Mouse (Mus musculus) heart, embryonic 16.5 days (tissue): ENCODE data around the gene Tnfrsf23. TPM values are rescaled to one million over a fixed set of nuclear protein-coding genes. Genes with fewer than 3 reads are reported as not detected.
A peak's percentile ranks its signal among the peaks of the same experiment; 100 is the strongest.

Source experiments
- ATAC-seq: fragments of 200-750 bp; cut with Nextera tagmentation; replicated peaks from 2 replicates; pipeline ENCODE4 v1.8.0; 2017; ENCODE audit warnings: moderate number of reproducible peaks; ENCODE audit not compliant: insufficient read depth, low FRiP score; ENCODE audit errors: extremely low read depth
- H3K27ac ChIP-seq: fragments of 300-500 bp; sonication (generic); 2 replicates; pipeline ENCODE4 v1.5.1; 2014; ENCODE audit warnings: mild to moderate bottlenecking, low read length, control low read depth, moderate library complexity
- H3K27me3 ChIP-seq: fragments of 300-500 bp; sonication (generic); 2 replicates; pipeline ENCODE4 v1.6.1; 2014; ENCODE audit warnings: low read length, mixed read lengths; ENCODE audit not compliant: control insufficient read depth, insufficient read depth
- H3K36me3 ChIP-seq: fragments of 300-500 bp; sonication (generic); 2 replicates; pipeline ENCODE4 v1.6.1; 2014; ENCODE audit not compliant: control insufficient read depth, insufficient read depth
- H3K4me1 ChIP-seq: fragments of 300-500 bp; sonication (generic); 2 replicates; pipeline ENCODE4 v1.6.1; 2014; ENCODE audit warnings: low read length, mixed read lengths; ENCODE audit not compliant: control insufficient read depth, insufficient read depth
- H3K4me2 ChIP-seq: fragments of 300-500 bp; sonication (generic); 2 replicates; pipeline ENCODE4 v1.6.1; 2014; ENCODE audit warnings: low read depth, mild to moderate bottlenecking, control low read depth, low read length
- H3K4me3 ChIP-seq: fragments of 300-500 bp; sonication (generic); 2 replicates; pipeline ENCODE4 v1.5.1; 2014; ENCODE audit warnings: mild to moderate bottlenecking, control low read depth, low read length
- H3K9ac ChIP-seq: fragments of 300-500 bp; sonication (generic); 2 replicates; pipeline ENCODE4 v1.6.1; 2014; ENCODE audit warnings: low read length, control low read depth
- H3K9me3 ChIP-seq: fragments of 300-500 bp; sonication (generic); replicated peaks from 2 replicates; pipeline ENCODE4 v1.6.1; 2016; ENCODE audit warnings: low read length; ENCODE audit not compliant: control insufficient read depth
- WGBS: fragments of 180-500 bp; shearing (Covaris S2); extraction: QIAGEN DNeasy Blood & Tissue Kit; methylation state at CpG from one replicate; pipeline ENCODE4 v1.1.7; 2014; 5-methylcytosine and 5-hydroxymethylcytosine counted together
- polyA plus RNA-seq: library from polyadenylated mRNA; unstranded; fragments of >200 nt; fragmentation: Nextera tagmentation; extraction: Ambion mirVana; gene quantifications from 2 replicates; pipeline ENCODE4 v1.2.1, GENCODE M21; 2015

Gene Tnfrsf23
- polyA plus RNA-seq, 1 experiment from 2014 or later = 1.3 TPM

DNA sequence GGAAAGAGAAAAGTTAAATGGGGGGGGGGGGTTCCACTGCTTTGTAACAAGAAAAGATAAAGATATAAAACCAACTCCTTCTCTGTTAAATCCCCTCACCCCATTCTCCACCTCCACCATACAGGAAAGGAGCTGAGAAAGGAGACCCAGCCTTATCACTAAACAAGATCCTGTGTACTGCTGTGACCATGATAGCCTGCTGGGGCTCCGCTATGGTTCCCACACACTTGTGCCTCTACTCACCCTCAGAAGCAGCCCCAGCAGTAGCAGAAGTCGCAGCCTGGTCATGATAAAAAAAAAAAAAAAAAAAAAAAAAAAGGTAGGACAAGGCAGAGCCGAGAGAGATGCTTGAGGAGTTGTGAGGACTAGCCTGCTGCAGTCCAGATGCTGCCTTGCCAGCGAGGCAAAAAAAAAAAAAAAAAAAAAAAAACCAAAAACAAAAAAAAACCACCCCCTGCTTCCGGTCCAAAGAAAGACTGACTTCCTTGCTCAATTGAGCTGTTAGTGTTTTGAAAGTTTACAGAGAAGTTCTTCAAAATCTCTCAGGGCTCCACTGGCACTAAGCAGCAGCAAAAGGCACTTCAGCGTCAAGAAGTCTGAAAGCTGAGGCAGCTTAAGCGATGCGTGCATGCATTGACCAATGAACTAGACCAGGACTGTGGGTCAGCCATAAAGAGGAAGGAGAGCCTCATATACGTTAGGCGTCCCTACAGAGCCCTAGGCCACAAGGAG is 58.0 kb downstream of the Tnfrsf23 start:
- Histone ChIP-seq H3K4me1 (no peaks in the 10 kb centered on the region), H3K27me3 (no peaks in the 10 kb centered on the region), H3K4me2 (peak overlapping the region; percentile 20), H3K36me3 (no peaks in the 10 kb centered on the region), H3K9me3 (no peaks in the 10 kb centered on the region), H3K4me3 (no peak overlapping the region), H3K9ac (peak overlapping the region; percentile 25; the same call in 1 of the 2 replicates), H3K27ac (no peak overlapping the region; the same call in 1 of the 2 replicates)
- ATAC-seq = no peak
- 36% methylated on average over 10 of the region's 10 CpGs for WGBS

DNA sequence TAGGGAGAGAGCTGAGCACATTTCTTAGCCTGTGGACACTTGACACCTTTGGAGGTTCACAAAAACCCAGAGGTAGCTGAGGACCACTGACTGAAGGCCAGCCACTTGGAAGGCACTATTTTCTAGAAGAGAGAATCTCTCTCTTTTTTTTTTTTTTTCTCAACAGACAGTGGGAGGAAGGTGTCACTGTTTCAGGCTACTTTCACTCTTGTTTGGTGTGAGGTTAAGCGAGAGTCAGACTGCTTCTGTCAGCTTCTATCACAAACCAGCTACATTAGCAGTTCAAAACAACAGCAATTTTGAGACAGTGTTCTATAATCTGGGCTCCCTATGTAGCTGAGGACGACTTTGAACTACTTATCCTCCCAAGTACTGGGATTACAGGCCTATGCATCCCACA is 59.5 kb downstream of the Tnfrsf23 start:
- Histone ChIP-seq H3K4me3 (no peak overlapping the region), H3K27me3 (no peaks in the 10 kb centered on the region), H3K27ac (no peak overlapping the region), H3K4me2 (no peak overlapping the region), H3K4me1 (no peaks in the 10 kb centered on the region), H3K9me3 (no peaks in the 10 kb centered on the region), H3K9ac (no peak overlapping the region), H3K36me3 (no peaks in the 10 kb centered on the region)
- WGBS = 53% methylated on average over 2 of the region's 2 CpGs
- no peak for ATAC-seq

DNA sequence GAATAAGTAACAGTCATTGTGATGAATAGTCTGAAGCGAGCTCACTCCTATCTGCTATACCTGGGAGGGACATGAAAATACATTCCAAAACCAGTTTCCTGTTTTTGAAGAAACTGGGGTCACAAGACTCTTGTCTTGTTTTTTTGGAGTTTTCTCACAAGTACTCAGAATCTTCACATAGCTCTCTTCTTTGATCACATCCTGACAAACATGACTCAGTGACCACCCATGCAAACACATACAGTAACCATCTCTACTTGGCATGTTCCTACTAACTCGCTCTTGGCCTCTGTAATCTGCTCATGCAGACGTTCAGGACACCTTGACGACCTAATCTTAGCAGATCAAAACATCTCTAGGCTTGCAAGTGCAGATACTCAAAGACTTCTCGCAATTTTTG is 60.5 kb downstream of the Tnfrsf23 start:
- WGBS = 52% methylated on average over 5 of the region's 5 CpGs
- no peak for ATAC-seq
- no peak overlapping the region for H3K4me3 ChIP-seq
- H3K36me3 ChIP-seq = no peaks in the 10 kb centered on the region
- no peaks in the 10 kb centered on the region for H3K27me3 ChIP-seq
- H3K9me3 ChIP-seq = no peaks in the 10 kb centered on the region
- H3K9ac ChIP-seq = no peak overlapping the region
- H3K4me2 ChIP-seq = no peak overlapping the region
- no peaks in the 10 kb centered on the region for H3K4me1 ChIP-seq
- H3K27ac ChIP-seq = no peak overlapping the region

DNA sequence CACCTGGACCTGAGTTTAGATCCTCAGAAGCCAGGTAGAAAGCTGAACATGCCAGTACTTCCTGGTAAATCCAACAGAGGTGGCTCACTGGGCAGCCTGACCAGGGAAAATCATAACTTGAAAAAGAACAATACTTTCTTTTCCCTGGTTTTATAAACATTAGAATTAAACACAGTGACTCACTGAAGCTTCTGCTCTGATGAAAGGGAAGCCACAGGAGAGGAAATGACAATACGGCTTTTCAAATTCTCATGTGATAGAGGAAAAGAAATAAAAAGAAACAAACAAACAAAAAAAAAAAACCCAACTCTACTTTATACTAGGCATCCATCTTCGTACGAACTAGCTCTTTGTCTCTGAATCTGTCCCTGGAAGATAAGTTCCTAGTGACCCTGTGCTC is 61.1 kb downstream of the Tnfrsf23 start:
- 62% methylated on average over 3 of the region's 3 CpGs for WGBS
- ATAC-seq = no peak
- H3K4me2 ChIP-seq = no peak overlapping the region
- no peaks in the 10 kb centered on the region for H3K27me3 ChIP-seq
- no peak overlapping the region for H3K4me3 ChIP-seq
- no peaks in the 10 kb centered on the region for H3K4me1 ChIP-seq
- H3K27ac ChIP-seq = no peak overlapping the region
- no peaks in the 10 kb centered on the region for H3K9me3 ChIP-seq
- no peaks in the 10 kb centered on the region for H3K36me3 ChIP-seq
- no peak overlapping the region for H3K9ac ChIP-seq

DNA sequence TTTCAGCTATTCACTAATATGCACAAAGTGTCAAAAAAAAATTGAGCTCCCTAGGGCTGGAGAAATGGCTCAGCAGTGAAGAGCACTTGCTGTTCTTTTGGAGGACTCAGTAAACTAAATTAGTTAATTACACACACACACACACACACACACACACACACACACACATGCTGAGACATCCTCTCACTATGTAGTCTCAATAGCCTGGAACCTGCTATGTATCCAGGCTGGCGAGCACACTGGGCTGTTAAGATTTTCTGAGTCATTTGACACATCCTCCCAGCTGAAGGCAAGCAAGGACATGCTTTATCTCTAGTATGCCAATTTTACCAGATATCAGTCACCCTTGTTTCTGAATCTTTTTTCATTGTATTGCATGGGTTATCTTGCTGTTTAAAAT is 64.7 kb downstream of the Tnfrsf23 start:
- Histone ChIP-seq H3K36me3 (no peaks in the 10 kb centered on the region), H3K4me2 (no peak overlapping the region), H3K9me3 (no peaks in the 10 kb centered on the region), H3K4me3 (no peak overlapping the region), H3K27me3 (no peaks in the 10 kb centered on the region), H3K27ac (no peak overlapping the region), H3K4me1 (no peaks in the 10 kb centered on the region), H3K9ac (no peak overlapping the region)
- no peak for ATAC-seq
- WGBS = 48% methylated on average over 1 of the region's 1 CpGs

Other genes with a start within 250 kb of the Tnfrsf23 start
- gene Cdkn1c, start 224.8 kb downstream of the Tnfrsf23 start, polyA plus RNA-seq = 285 and 286 TPM in 2 replicates
- 0.66 and 1.0 TPM in 2 replicates for gene Slc22a18, start 212.1 kb downstream of the Tnfrsf23 start, polyA plus RNA-seq
- 0.29 and 0.71 TPM in 2 replicates for gene Phlda2, start 182.7 kb downstream of the Tnfrsf23 start, polyA plus RNA-seq
- gene Nap1l4, start 136.8 kb downstream of the Tnfrsf23 start, polyA plus RNA-seq = 240 and 245 TPM in 2 replicates
- 35.0 and 36.7 TPM in 2 replicates for gene Cars, start 85.8 kb downstream of the Tnfrsf23 start, polyA plus RNA-seq
- 0.65 and 1.2 TPM in 2 replicates for gene Tnfrsf26, start 57.1 kb downstream of the Tnfrsf23 start, polyA plus RNA-seq
- gene Tnfrsf22, start 36.2 kb downstream of the Tnfrsf23 start, polyA plus RNA-seq = 2.2 and 2.3 TPM in 2 replicates
- 35.8 and 39.5 TPM in 2 replicates for gene Osbpl5, start 71.1 kb upstream of the Tnfrsf23 start, polyA plus RNA-seq
- gene Mrgprg, start 81.1 kb upstream of the Tnfrsf23 start, polyA plus RNA-seq = not detected in 2 replicates
- gene Mrgpre, start 98.6 kb upstream of the Tnfrsf23 start, polyA plus RNA-seq = 1.7 and 2.2 TPM in 2 replicates
- 9.0 and 9.1 TPM in 2 replicates for gene Nadsyn1, start 137.0 kb upstream of the Tnfrsf23 start, polyA plus RNA-seq
- 19.1 and 23.8 TPM in 2 replicates for gene Dhcr7, start 137.3 kb upstream of the Tnfrsf23 start, polyA plus RNA-seq
- gene Gm498, start 181.0 kb upstream of the Tnfrsf23 start, polyA plus RNA-seq = not detected in 2 replicates